Comparison of ENCODE assay signal across 8 mouse cellular contexts in genomic region chr7:84447060-84447459, GRCm38 (mm10). TPM values are rescaled to one million over a fixed set of nuclear protein-coding genes. Genes with fewer than 3 reads are reported as not detected.
DNase-seq lines count a peak whose midpoint lies in the region; ATAC-seq and TF ChIP-seq lines count a peak whose summit lies in the region.

No protein-coding gene starts in this region.

- H3K36me3 ChIP-seq in embryonic facial prominence, embryonic 14.5 days (ENCODE audit: control insufficient read depth, insufficient read depth, low read length) = no peaks in the 10 kb centered on the region
- H3K36me3 ChIP-seq in limb, embryonic 14.5 days (ENCODE audit: control insufficient read depth, insufficient read depth, low read length) = no peaks in the 10 kb centered on the region

- no peaks in the 10 kb centered on the region for H3K4me1 ChIP-seq in embryonic facial prominence, embryonic 14.5 days (ENCODE audit: control insufficient read depth, insufficient read depth, low read length)
- H3K4me1 ChIP-seq in limb, embryonic 14.5 days (ENCODE audit: control insufficient read depth, insufficient read depth, low read length) = no peaks in the 10 kb centered on the region

- TF ChIP-seq POLR2A in limb, embryonic 14.5 days (IDR thresholded peaks at IDR 0.05; ENCODE audit: borderline replicate concordance, extremely low read depth, insufficient read depth, insufficient read length) = no peak

- H3K4me3 ChIP-seq in embryonic facial prominence, embryonic 14.5 days (ENCODE audit: low read depth, low read length) = no peak overlapping the region
- H3K4me3 ChIP-seq in limb, embryonic 14.5 days (replicated peaks; ENCODE audit: low read length) = no peak overlapping the region

- H3K27me3 ChIP-seq in embryonic facial prominence, embryonic 14.5 days (replicated peaks; ENCODE audit: control insufficient read depth, insufficient read depth, low read length) = no peaks in the 10 kb centered on the region
- no peaks in the 10 kb centered on the region for H3K27me3 ChIP-seq in limb, embryonic 14.5 days (ENCODE audit: control insufficient read depth, insufficient read depth, low read length)

- no peak overlapping the region for H3K9ac ChIP-seq in embryonic facial prominence, embryonic 14.5 days (ENCODE audit: low read depth, low read length)
- H3K9ac ChIP-seq in limb, embryonic 14.5 days (ENCODE audit: low read depth, low read length, severe bottlenecking) = no peak overlapping the region

- H3K9me3 ChIP-seq in embryonic facial prominence, embryonic 14.5 days (ENCODE audit: control insufficient read depth, low read length) = no peaks in the 10 kb centered on the region
- H3K9me3 ChIP-seq in limb, embryonic 14.5 days (ENCODE audit: control insufficient read depth, low read length) = no peaks in the 10 kb centered on the region

- H3K27ac ChIP-seq in embryonic facial prominence, embryonic 14.5 days (replicated peaks; ENCODE audit: low read depth, low read length) = no peak overlapping the region
- H3K27ac ChIP-seq in limb, embryonic 14.5 days (replicated peaks; ENCODE audit: low read depth, low read length) = no peak overlapping the region

- DNase-seq in urinary bladder, postnatal 14 days (ENCODE audit: low spot score) = peak; percentile 10
- no peak for DNase-seq in urinary bladder, adult 2 months (ENCODE audit: low spot score)
- peak; percentile 69 for DNase-seq in adrenal gland, postnatal 14 days
- peak; percentile 76 for DNase-seq in embryonic facial prominence, embryonic 14.5 days (ENCODE audit: low spot score)
- peak; percentile 43 for DNase-seq in limb, embryonic 14.5 days (ENCODE audit: low spot score)
- DNase-seq in retina, postnatal 1 day = peak; percentile 78
- no peak for DNase-seq in spleen, postnatal 14 days (ENCODE audit: low spot score in 2 of 2)

- H3K4me2 ChIP-seq in embryonic facial prominence, embryonic 14.5 days (ENCODE audit: low read depth, low read length) = no peak overlapping the region
- H3K4me2 ChIP-seq in limb, embryonic 14.5 days (replicated peaks; ENCODE audit: low read depth, low read length, severe bottlenecking) = no peak overlapping the region

- 14% methylated on average over 4 of the region's 4 CpGs for WGBS in embryonic facial prominence, embryonic 14.5 days
- WGBS in limb, embryonic 14.5 days = 23% methylated on average over 4 of the region's 4 CpGs

- ATAC-seq in embryonic facial prominence, embryonic 14.5 days (ENCODE audit: low read depth) = no peak
- ATAC-seq in inflammation-experienced regulatory T-cells, adult 6 months = peak; percentile 86
- ATAC-seq in limb, embryonic 14.5 days (ENCODE audit: low FRiP score, low read depth) = no peak

RNA-seq across cellular contexts. Expression of gene Arnt2, which starts 37.1 kb away (rescaled TPM):
- 0.60 and 0.63 TPM in 2 replicates for polyA plus RNA-seq in urinary bladder, adult 2 months (2012; rRNA removed)
- 30.9 and 37.2 TPM in 2 replicates for total RNA-seq in adrenal gland, postnatal 14 days (2021)
- 7.6 and 9.3 TPM in 2 replicates for polyA plus RNA-seq in embryonic facial prominence, embryonic 14.5 days (2014; fragmentation: Nextera tagmentation; extraction: Ambion mirVana)
- 1 to 10 TPM; 4.6 to 7.2 (median 5.6) TPM for polyA plus RNA-seq in inflammation-experienced regulatory T-cells, adult 6 months (2017; shearing (Covaris generic))
- polyA plus RNA-seq in limb, embryonic 14.5 days (2012; rRNA removed) = 29.7 and 37.4 TPM in 2 replicates
- 11.0 and 13.6 TPM in 2 replicates for polyA plus RNA-seq in limb, embryonic 14.5 days (2014; fragmentation: Nextera tagmentation; extraction: Ambion mirVana)

Comparison
In these comparisons a context has a peak if more than half of its experiments do, and no peak if none do; other contexts are left out.
1. DNase-seq: peak in urinary bladder, postnatal 14 days (single experiment), adrenal gland, postnatal 14 days (single experiment), embryonic facial prominence, embryonic 14.5 days (single experiment), limb, embryonic 14.5 days (single experiment) and retina, postnatal 1 day (single experiment); none in urinary bladder, adult 2 months (single experiment) and spleen, postnatal 14 days (0 of 2).